Mouse (Mus musculus) liver, embryonic 16.5 days (tissue): ENCODE results near the gene Exoc2. TPM values are rescaled to one million over a fixed set of nuclear protein-coding genes. Genes with fewer than 3 reads are reported as not detected.

Experiments
- ATAC-seq: fragments of 200-750 bp; cut with Nextera tagmentation; 2 replicates; pipeline ENCODE4 v1.8.0; 2017; ENCODE audit warnings: low read depth, mild to moderate bottlenecking, moderate number of reproducible peaks, moderate library complexity
- H3K27ac ChIP-seq: fragments of 300-500 bp; sonication (generic); 2 replicates; pipeline ENCODE4 v1.5.1; 2014; ENCODE audit warnings: mild to moderate bottlenecking, low read length
- H3K27me3 ChIP-seq: fragments of 300-500 bp; sonication (generic); 2 replicates; pipeline ENCODE4 v1.6.1; 2014; ENCODE audit warnings: low read depth, low read length, mixed read lengths; ENCODE audit not compliant: control insufficient read depth, insufficient read depth
- H3K36me3 ChIP-seq: fragments of 300-500 bp; sonication (generic); 2 replicates; pipeline ENCODE4 v1.6.1; 2014; ENCODE audit warnings: mild to moderate bottlenecking; ENCODE audit not compliant: control insufficient read depth, insufficient read depth
- H3K4me1 ChIP-seq: fragments of 300-500 bp; sonication (generic); 2 replicates; pipeline ENCODE4 v1.6.1; 2014; ENCODE audit warnings: low read depth, low read length, mixed read lengths; ENCODE audit not compliant: control insufficient read depth
- H3K4me2 ChIP-seq: fragments of 300-500 bp; sonication (generic); 2 replicates; pipeline ENCODE4 v1.6.1; 2014; ENCODE audit warnings: low read depth, low read length, mixed read lengths
- H3K4me3 ChIP-seq: fragments of 300-500 bp; sonication (generic); 2 replicates; pipeline ENCODE4 v1.5.1; 2014; ENCODE audit warnings: low read depth, mild to moderate bottlenecking, low read length
- H3K9ac ChIP-seq: fragments of 300-500 bp; sonication (generic); 2 replicates; pipeline ENCODE4 v1.6.1; 2014; ENCODE audit warnings: low read depth, low read length
- H3K9me3 ChIP-seq: fragments of 300-500 bp; sonication (generic); replicated peaks from 2 replicates; pipeline ENCODE4 v1.6.1; 2016; ENCODE audit warnings: low read length; ENCODE audit not compliant: control insufficient read depth
- WGBS: fragments of 180-500 bp; shearing (Covaris S2); extraction: QIAGEN DNeasy Blood & Tissue Kit; methylation state at CpG from one replicate; pipeline ENCODE4 v1.1.7; 2014; ENCODE audit not compliant: insufficient replicate concordance; 5-methylcytosine and 5-hydroxymethylcytosine counted together
- polyA plus RNA-seq: library from polyadenylated mRNA; unstranded; fragments of >200 nt; fragmentation: Nextera tagmentation; extraction: Ambion mirVana; gene quantifications from 2 replicates; pipeline ENCODE4 v1.2.1, GENCODE M21; 2015

Exoc2 gene
- polyA plus RNA-seq, 1 experiment from 2014 or later, result 11.7 TPM

DNA sequence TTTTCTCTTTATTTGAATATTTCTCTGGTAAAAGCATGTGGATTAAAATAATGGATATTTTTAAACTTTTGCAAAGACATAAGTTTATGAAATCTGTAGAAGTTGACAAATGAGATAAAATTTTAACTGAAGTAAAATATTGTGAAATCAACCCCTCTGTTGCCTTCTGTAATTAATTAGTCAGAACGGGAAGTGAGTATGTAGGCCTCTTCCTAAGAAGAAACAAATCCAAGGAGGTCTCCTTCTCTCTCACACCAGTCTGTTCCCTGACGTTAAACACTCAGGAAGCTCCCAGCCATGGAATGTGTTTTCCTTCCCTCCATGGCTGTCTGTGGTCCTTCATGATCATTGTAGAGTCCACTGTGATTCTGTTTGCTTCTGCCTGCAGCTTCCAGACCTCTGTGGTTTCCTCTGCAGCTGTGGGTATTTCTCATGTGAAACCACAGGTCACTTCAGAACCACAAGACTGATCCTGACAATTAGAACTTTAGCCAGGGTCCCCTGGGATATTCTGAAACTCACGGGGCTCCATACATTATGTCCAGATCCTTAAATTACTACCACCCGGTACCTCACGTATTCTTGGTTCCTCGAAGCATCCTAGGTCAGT is 20.5 kb upstream of the Exoc2 start:
- ATAC-seq, result no peak
- 35% methylated on average over 6 of the region's 6 CpGs for WGBS

DNA sequence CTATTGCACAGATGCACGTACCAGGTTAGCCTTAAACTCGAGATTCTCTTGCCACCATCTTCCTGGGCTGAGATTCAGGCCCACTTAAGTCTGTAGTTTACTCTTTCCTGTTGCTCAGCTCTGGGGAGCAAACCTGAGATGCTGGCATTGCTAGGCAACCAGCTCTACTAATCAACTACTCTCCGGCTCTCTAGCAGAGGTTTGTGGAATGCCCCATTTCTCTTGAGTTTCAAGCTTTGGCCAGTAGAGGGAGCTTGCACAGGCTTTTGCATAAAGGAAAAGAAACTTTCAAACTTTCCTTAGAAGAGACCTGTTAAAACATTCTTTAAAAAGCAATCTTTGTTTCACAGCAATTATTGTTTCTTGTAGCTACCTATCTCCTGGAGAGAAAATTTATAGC is 19.9 kb upstream of the Exoc2 start:
- 30% methylated on average over 3 of the region's 3 CpGs for WGBS
- H3K4me2 ChIP-seq, result no peak overlapping the region
- no peak for ATAC-seq

More for the DNA sequence above, 20.5 kb upstream of the Exoc2 start:
- no peaks in the 10 kb centered on the region for H3K4me1 ChIP-seq
- H3K9ac ChIP-seq, result no peak overlapping the region
- H3K27me3 ChIP-seq, result no peaks in the 10 kb centered on the region
- H3K9me3 ChIP-seq, result no peaks in the 10 kb centered on the region
- no peaks in the 10 kb centered on the region for H3K36me3 ChIP-seq
- H3K4me2 ChIP-seq, result no peak overlapping the region
- H3K27ac ChIP-seq, result no peak overlapping the region
- H3K4me3 ChIP-seq, result no peak overlapping the region

DNA sequence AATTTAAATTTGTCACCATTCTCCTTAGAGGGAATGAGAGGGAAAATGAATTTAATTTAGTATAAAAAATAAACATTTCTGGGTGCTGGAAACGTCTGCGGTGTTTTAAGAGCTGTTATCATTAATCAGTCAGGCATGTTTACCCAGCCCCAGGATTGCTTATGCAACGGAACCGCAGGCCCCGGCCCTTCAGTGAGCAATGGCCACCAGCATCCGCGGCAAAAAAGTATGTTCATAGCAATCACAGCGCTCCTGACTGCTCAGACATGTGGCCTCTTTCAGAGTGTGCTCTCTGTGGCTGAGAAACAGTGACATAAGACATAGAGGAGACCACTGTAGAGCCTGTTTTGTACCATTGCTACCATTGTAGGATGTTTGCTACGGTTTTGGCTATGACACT is 16.3 kb upstream of the Exoc2 start:
- no peak overlapping the region for H3K27ac ChIP-seq
- H3K36me3 ChIP-seq, result no peaks in the 10 kb centered on the region
- peaks cover 26% of the 10 kb centered on the region for H3K27me3 ChIP-seq
- no peak for ATAC-seq
- no peaks in the 10 kb centered on the region for H3K9me3 ChIP-seq
- H3K4me1 ChIP-seq, result peaks cover 3% of the 10 kb centered on the region; the same call in 1 of the 2 replicates
- no peak overlapping the region for H3K9ac ChIP-seq
- no peak overlapping the region for H3K4me3 ChIP-seq
- WGBS, result 50% methylated on average over 9 of the region's 9 CpGs
- H3K4me2 ChIP-seq, result no peak overlapping the region

More for the DNA sequence above, 19.9 kb upstream of the Exoc2 start:
- Histone ChIP-seq H3K4me3 (no peak overlapping the region), H3K36me3 (no peaks in the 10 kb centered on the region), H3K9me3 (no peaks in the 10 kb centered on the region), H3K4me1 (no peaks in the 10 kb centered on the region), H3K27ac (no peak overlapping the region), H3K9ac (no peak overlapping the region), H3K27me3 (no peaks in the 10 kb centered on the region)

DNA sequence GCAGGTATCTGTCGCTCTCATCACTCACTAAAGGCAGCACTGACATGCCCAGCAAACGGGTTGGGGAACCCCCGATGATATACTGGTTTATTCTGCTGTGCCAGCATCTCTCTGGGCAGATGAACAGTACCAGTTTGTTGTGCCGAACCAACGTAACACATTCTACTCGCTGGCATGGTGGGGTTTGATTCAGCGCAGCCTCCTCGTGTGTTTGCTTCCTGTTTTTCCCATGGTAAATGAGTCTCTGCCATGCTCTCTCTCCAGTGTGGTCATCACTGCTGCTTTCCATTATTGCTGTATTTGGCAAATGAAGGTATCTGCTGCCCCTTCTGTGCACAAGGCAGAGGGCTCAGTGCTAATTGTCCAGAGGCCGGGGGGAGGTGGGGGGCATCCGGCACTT is 15.8 kb upstream of the Exoc2 start:
- no peak for ATAC-seq
- WGBS, result 71% methylated on average over 10 of the region's 10 CpGs
- Histone ChIP-seq H3K9me3 (no peaks in the 10 kb centered on the region), H3K36me3 (no peaks in the 10 kb centered on the region), H3K27ac (no peak overlapping the region), H3K27me3 (peaks cover 28% of the 10 kb centered on the region), H3K4me1 (peaks cover 3% of the 10 kb centered on the region; the same call in 1 of the 2 replicates), H3K4me3 (no peak overlapping the region), H3K4me2 (no peak overlapping the region), H3K9ac (no peak overlapping the region)

- H3K9ac ChIP-seq, result no peak overlapping the region
- ATAC-seq, result no peak
- H3K27ac ChIP-seq, result no peak overlapping the region
- peaks cover 3% of the 10 kb centered on the region; the same call in 1 of the 2 replicates for H3K4me1 ChIP-seq
- no peak overlapping the region for H3K4me2 ChIP-seq
- no peaks in the 10 kb centered on the region for H3K36me3 ChIP-seq
- H3K27me3 ChIP-seq, result peaks cover 28% of the 10 kb centered on the region
- 42% methylated on average over 2 of the region's 2 CpGs for WGBS
- no peaks in the 10 kb centered on the region for H3K9me3 ChIP-seq
- no peak overlapping the region for H3K4me3 ChIP-seq
Observed at GRCm38 (mm10) chr13:30987686-30988085, 13.8 kb upstream of the Exoc2 start.

- no peak for ATAC-seq
- Histone ChIP-seq H3K4me1 (peaks cover 3% of the 10 kb centered on the region; the same call in 1 of the 2 replicates), H3K4me3 (no peak overlapping the region), H3K4me2 (0 out of 2 replicates have a peak overlapping the region, but pooled peaks have one; percentile 18), H3K27ac (no peak overlapping the region), H3K36me3 (no peaks in the 10 kb centered on the region), H3K27me3 (peaks cover 28% of the 10 kb centered on the region), H3K9me3 (no peaks in the 10 kb centered on the region), H3K9ac (no peak overlapping the region)
- 34% methylated on average over 10 of the region's 10 CpGs for WGBS
Observed at GRCm38 (mm10) chr13:30986934-30987455, 13.1 kb upstream of the Exoc2 start.

DNA sequence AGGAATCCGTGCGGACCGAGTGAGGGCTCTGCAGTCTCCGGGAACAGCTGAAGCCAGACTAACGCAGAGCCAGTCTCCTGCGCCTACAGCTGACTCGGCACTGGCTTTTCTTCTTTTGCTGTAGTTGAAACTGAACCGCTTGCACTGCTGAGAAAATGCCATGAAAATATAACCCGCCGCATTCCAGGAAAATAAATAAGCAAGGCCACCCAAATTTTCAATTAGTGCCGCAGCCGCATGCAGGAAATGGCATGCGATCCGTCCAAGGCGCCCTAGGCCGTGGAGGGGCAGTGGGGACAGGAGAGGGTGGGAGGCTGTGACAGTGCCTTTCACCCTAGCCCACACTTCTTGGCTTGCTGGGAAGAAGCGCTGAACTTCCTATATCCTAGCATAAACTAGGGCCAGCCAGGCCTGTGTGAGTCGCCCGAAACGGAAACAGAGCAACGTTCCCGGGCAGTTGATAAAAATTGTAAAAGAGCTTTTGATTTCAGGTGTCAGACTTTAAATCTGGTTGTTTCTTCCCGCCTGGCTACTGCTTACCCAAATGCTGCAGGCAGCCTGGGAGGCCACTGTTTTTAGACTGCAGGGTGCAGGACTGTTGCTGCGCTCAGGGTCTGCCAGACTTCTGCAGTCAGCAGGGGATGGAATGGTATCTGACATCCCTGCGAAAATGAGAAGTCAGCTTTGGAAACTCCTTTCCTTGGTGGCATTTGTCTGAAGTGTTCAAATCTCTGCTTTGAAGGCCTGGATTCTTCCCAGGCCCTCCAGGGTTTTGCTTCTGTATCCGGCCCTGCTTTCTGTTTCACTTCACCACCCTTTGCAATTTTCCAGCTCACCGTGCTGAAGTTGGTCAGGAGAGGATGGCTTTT is 11.9 kb upstream of the Exoc2 start:
- Histone ChIP-seq H3K9ac (peak overlapping the region; percentile 28; the same call in 1 of the 2 replicates), H3K4me1 (peaks cover 3% of the 10 kb centered on the region; the same call in 1 of the 2 replicates), H3K9me3 (no peaks in the 10 kb centered on the region), H3K4me2 (peak overlapping the region; percentile 63), H3K36me3 (no peaks in the 10 kb centered on the region), H3K27ac (no peak overlapping the region), H3K4me3 (peak overlapping the region; percentile 50), H3K27me3 (peaks cover 28% of the 10 kb centered on the region)
- 19% methylated on average over 27 of the region's 27 CpGs for WGBS
- ATAC-seq, result no peak

DNA sequence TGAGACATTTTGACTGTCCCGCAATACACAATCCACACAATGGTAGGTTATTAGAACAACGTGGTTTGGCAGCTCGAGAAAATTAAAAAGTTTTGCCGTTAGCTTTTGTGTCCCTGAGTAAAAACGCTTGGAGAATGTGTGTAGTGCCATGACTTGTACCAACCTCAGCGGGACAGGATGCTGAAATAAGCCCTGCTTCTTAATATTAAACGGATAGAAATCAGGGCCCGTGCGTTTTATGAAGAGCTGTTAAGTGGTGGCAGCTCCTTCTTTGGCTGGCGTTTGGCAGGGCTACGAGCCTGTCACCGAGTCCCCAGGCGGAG is 11.3 kb upstream of the Exoc2 start:
- Histone ChIP-seq H3K36me3 (no peaks in the 10 kb centered on the region), H3K4me1 (peaks cover 3% of the 10 kb centered on the region; the same call in 1 of the 2 replicates), H3K9me3 (no peaks in the 10 kb centered on the region), H3K4me2 (peak overlapping the region; percentile 63), H3K27ac (no peak overlapping the region), H3K4me3 (peak overlapping the region; percentile 50), H3K9ac (peak overlapping the region; percentile 28; the same call in 1 of the 2 replicates), H3K27me3 (peaks cover 28% of the 10 kb centered on the region)
- WGBS, result 18% methylated on average over 13 of the region's 13 CpGs
- no peak for ATAC-seq

DNA sequence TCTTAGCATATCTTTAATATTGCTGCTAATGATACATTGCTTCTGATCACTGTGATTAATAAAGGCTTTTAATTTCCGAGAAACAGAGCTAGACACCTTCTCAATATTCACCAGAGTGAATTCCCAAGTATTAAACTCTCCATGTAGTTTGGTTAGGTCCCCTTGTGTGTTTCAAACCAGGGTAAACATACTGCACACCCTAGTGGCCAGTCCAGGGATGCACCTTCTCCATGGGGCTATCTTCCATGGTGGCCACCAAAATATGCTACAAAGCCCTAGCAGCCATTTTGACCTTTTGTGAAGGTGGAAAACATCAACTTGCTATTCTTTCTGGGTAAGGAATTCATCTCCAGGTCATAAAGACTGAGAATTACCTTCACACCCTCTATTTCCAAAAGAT is 7.8 kb upstream of the Exoc2 start:
- Histone ChIP-seq H3K9ac (no peak overlapping the region), H3K27ac (no peak overlapping the region), H3K36me3 (no peaks in the 10 kb centered on the region), H3K4me3 (no peak overlapping the region), H3K27me3 (peaks cover 16% of the 10 kb centered on the region), H3K4me2 (no peak overlapping the region), H3K9me3 (no peaks in the 10 kb centered on the region), H3K4me1 (peaks cover 3% of the 10 kb centered on the region; the same call in 1 of the 2 replicates)
- WGBS, result 16% methylated on average over 1 of the region's 1 CpGs
- ATAC-seq, result no peak
